Mouse (Mus musculus): ENCODE measurements at regions not wholly inside any gene's neighbourhood (a gene's known extent, or its start where the extent isn't known, plus 50 kb on each side); places are given as distances from the start of the nearest gene placed in this dataset.
A peak's percentile ranks its signal among the peaks of the same experiment; 100 is the strongest.

DNA sequence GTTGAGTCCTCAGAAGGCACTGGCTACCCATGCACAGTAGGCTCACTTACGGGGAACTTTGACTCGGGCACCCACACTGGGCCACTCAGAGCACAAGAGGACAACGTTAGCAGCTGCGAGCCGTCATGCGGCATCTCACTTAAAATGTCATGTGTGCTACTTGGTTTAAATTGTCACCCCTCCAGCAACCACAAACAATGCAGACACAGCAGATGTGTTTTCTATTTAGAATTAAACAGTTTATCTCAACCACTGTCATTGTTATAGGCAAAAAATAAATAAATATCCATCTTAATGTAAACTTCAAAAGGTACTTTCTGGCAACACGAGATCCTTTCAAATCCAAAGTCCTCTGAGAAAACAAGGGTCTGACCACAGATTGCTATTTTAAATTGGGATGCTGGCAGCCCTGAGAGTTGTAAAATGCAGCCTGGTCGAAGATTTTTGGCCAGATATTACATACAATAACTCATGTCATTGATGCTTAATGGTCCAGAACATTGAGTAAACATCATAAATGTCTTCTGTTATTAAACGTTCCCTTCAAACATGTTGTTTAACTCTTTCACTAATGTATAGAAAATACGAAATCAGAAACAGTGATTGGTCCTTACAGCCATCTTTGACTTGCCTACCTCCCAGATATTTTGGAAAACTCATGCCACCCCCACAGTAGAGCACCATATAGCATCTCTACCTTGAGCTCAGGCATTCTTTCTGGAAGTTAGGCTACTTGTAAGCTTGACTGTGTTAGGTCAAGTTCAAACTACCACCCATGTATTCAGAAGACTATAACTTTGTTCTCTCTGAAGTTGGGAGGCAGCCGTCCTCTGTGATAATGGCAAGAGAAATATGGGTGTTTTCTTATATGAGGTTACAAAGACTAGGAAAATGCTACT is 232.8 kb upstream of the Tcf21 start:
- no peaks in the 10 kb centered on the region for H3K9me3 ChIP-seq (replicated peaks; ENCODE audit: control insufficient read depth, low read length)
- H3K36me3 ChIP-seq (ENCODE audit: control insufficient read depth, insufficient read depth, low read length), result no peaks in the 10 kb centered on the region
- peak; percentile 83 for ATAC-seq (ENCODE audit: insufficient read depth, low FRiP score)
- peaks cover 2% of the 10 kb centered on the region; the same call in 1 of the 2 replicates for H3K4me1 ChIP-seq (ENCODE audit: control insufficient read depth, insufficient read depth, low read length)
- H3K27ac ChIP-seq (ENCODE audit: low read length), result peak overlapping the region; percentile 87
- H3K27me3 ChIP-seq (ENCODE audit: control insufficient read depth, insufficient read depth, low read length), result no peaks in the 10 kb centered on the region
- H3K9ac ChIP-seq (ENCODE audit: low read length), result no peak overlapping the region
- WGBS, result 50% methylated on average over 11 of the region's 11 CpGs
- H3K4me2 ChIP-seq (ENCODE audit: low read depth, low read length), result no peak overlapping the region
- no peak overlapping the region for H3K4me3 ChIP-seq (replicated peaks; ENCODE audit: low read length)

DNA sequence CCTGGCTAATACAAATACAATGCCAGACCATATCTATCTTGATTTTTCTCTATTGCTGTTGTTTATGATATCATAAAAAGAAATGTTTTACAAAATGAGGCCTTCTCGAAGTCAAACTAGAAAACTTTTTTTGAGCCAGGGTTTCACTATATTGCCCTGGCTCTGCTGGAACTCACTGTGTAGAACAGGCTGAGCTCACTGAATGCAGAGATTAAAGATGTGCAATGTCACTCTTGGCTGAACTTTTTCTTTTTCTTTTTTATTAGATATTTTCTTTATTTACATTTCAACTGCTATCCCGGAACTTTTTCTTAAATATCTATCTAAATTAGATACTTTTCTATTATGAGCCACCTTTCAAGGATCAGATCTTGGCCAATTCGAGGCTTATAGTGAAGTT is 224.5 kb upstream of the Tcf21 start:
- H3K4me1 ChIP-seq (ENCODE audit: control insufficient read depth, insufficient read depth, low read length), result no peaks in the 10 kb centered on the region
- H3K27me3 ChIP-seq (ENCODE audit: control insufficient read depth, insufficient read depth, low read length), result no peaks in the 10 kb centered on the region
- no peak overlapping the region for H3K27ac ChIP-seq (ENCODE audit: low read length)
- H3K9ac ChIP-seq (ENCODE audit: low read length), result no peak overlapping the region
- H3K4me3 ChIP-seq (replicated peaks; ENCODE audit: low read length), result no peak overlapping the region
- no peak for ATAC-seq (ENCODE audit: insufficient read depth, low FRiP score)
- H3K9me3 ChIP-seq (replicated peaks; ENCODE audit: control insufficient read depth, low read length), result no peaks in the 10 kb centered on the region
- H3K36me3 ChIP-seq (ENCODE audit: control insufficient read depth, insufficient read depth, low read length), result no peaks in the 10 kb centered on the region
- no peak overlapping the region for H3K4me2 ChIP-seq (ENCODE audit: low read depth, low read length)
- WGBS, result 72% methylated on average over 3 of the region's 3 CpGs

DNA sequence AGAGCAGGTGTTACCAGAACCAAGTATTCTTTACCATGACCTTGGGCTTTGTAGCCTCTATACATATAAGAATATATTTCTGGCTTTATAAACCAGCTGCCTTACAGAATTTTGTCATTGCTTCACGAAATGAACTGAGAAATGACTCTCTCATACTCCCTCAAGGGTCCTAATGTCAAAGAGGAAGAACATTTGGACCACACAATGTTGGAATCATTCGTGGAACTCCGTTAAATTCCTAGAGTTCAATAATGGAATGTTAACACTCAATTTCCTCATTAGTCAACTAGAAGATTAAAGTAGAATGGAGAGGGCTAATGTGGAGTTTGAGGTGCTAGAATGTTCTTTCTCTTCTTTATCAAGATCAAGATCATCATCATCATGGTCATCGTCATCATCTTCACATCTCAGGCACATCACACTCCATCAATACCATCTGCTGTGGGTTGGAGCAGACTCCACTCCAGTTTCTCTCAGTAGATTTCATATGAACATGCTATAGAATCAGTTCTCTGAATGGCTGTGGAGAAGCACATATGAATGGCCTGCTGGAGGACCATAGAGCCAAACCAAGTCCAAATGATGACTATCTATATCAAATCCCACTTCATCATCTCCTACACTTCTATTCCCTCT is 211.6 kb upstream of the Tcf21 start:
- Histone ChIP-seq H3K4me1 (ENCODE audit: control insufficient read depth, insufficient read depth, low read length) (no peaks in the 10 kb centered on the region), H3K36me3 (ENCODE audit: control insufficient read depth, insufficient read depth, low read length) (no peaks in the 10 kb centered on the region), H3K27me3 (ENCODE audit: control insufficient read depth, insufficient read depth, low read length) (no peaks in the 10 kb centered on the region), H3K4me2 (ENCODE audit: low read depth, low read length) (no peak overlapping the region), H3K27ac (ENCODE audit: low read length) (no peak overlapping the region), H3K9ac (ENCODE audit: low read length) (no peak overlapping the region), H3K4me3 (replicated peaks; ENCODE audit: low read length) (no peak overlapping the region), H3K9me3 (replicated peaks; ENCODE audit: control insufficient read depth, low read length) (no peaks in the 10 kb centered on the region)
- ATAC-seq (ENCODE audit: insufficient read depth, low FRiP score), result no peak
- WGBS, result 74% methylated on average over 4 of the region's 4 CpGs

DNA sequence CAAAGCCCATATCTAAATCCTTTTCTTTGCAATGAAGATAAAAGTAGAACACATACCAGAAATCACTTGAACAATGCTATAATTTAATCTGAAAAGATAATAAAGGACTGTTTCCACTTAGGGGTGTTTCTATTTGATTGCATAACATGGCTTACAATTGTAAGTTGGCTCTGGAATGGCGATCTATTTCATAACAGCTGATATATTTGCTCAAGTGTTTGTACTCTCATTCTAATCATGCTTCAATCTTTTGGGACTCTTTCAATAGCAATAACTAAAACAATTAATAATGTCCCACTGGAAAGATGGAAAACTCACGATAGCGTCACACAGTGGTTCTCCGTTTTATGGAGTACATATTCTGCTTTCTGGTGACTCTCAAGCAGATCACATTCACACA is 208.0 kb upstream of the Tcf21 start:
- no peak for ATAC-seq (ENCODE audit: insufficient read depth, low FRiP score)
- Histone ChIP-seq H3K36me3 (ENCODE audit: control insufficient read depth, insufficient read depth, low read length) (no peaks in the 10 kb centered on the region), H3K27ac (ENCODE audit: low read length) (no peak overlapping the region), H3K4me1 (ENCODE audit: control insufficient read depth, insufficient read depth, low read length) (no peaks in the 10 kb centered on the region), H3K9ac (ENCODE audit: low read length) (no peak overlapping the region), H3K4me2 (ENCODE audit: low read depth, low read length) (no peak overlapping the region), H3K27me3 (ENCODE audit: control insufficient read depth, insufficient read depth, low read length) (no peaks in the 10 kb centered on the region), H3K4me3 (replicated peaks; ENCODE audit: low read length) (no peak overlapping the region), H3K9me3 (replicated peaks; ENCODE audit: control insufficient read depth, low read length) (no peaks in the 10 kb centered on the region)
- 61% methylated on average over 4 of the region's 4 CpGs for WGBS

DNA sequence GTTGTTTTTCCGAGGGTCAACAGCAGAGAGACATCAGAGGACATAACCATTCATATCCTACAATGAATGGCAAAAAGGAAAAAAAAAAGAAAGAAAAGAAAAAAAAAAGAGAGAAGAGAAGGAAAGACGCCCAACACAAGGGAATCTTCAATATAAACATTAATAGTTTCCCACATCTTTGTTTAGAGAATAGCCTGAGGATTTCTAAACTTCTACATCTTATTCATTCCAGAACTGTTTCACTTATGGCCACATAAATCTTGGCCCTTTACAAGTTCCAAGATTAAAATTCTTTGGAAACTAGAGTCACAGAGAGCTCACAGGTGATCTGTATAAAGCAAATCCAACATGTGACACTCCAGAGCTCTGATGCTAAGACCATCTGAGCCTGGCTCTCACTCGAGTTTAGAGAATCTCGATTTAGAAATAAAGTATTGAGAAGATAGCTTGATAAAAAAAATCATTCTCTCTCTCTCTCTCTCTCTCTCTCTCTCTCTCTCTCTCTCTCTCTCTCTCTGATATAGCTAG is 197.2 kb upstream of the Tcf21 start:
- ATAC-seq (ENCODE audit: insufficient read depth, low FRiP score), result peak; percentile 69; the same call in 1 of the 2 replicates
- H3K27me3 ChIP-seq (ENCODE audit: control insufficient read depth, insufficient read depth, low read length), result no peaks in the 10 kb centered on the region
- H3K9ac ChIP-seq (ENCODE audit: low read length), result no peak overlapping the region
- H3K4me2 ChIP-seq (ENCODE audit: low read depth, low read length), result no peak overlapping the region
- H3K4me1 ChIP-seq (ENCODE audit: control insufficient read depth, insufficient read depth, low read length), result peaks cover 8% of the 10 kb centered on the region; the same call in 1 of the 2 replicates
- H3K36me3 ChIP-seq (ENCODE audit: control insufficient read depth, insufficient read depth, low read length), result no peaks in the 10 kb centered on the region
- H3K4me3 ChIP-seq (replicated peaks; ENCODE audit: low read length), result no peak overlapping the region
- H3K9me3 ChIP-seq (replicated peaks; ENCODE audit: control insufficient read depth, low read length), result no peaks in the 10 kb centered on the region
- 39% methylated on average over 4 of the region's 4 CpGs for WGBS
- H3K27ac ChIP-seq (ENCODE audit: low read length), result peak overlapping the region; percentile 91

DNA sequence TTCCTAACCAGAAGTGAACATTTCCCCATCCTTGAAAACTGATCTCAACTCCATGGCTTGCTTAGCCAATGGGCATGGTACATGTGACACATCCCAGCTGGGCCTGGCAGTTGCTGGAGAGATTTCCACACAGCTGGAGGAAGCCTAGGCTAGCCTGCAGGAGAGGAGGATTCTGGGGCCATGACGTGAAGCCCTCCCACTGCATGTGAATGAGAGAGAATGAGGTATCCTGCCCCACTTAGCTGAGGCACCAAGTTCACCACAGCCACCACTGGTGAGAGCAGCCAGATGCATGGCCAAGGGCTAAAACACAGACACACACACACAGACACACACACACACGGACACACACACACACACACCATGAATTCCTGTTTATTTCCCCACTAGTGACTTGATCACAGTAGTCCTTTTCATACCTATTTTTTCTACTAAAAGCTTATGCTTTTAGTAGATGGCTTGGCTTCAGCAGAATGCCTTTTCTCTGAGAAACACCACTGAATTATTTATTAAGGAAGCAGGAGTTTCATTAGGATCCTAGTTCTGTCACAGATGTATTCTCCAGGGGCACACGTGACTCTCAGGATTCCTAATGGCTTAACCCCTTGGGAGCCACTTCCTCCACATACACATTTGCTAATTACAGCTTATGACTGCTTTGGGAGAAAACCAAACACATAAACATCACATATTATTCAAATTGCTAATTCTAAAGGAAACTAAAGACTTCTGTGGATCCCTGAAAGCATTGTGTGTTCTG is 196.1 kb upstream of the Tcf21 start:
- no peaks in the 10 kb centered on the region for H3K9me3 ChIP-seq (replicated peaks; ENCODE audit: control insufficient read depth, low read length)
- peak; percentile 47; the same call in 1 of the 2 replicates for ATAC-seq (ENCODE audit: insufficient read depth, low FRiP score)

DNA sequence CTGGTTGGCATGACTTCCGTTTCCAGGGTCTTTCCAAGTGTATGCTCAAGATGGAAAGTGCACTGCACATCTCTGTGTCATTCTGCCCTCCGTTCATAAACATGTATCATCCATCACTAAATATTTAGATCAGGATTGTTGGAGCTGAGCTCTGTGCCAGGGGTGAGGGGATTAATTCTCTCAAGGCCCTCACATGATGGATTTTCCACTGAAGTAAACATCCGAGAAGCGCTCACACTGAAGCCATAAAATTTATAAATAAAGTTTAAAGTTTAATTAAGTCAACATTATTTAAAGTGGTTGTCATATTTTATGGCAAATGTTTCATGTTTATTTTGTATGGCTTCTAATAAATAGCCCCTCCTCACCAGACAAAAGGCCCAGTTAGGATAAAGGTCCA is 190.7 kb upstream of the Tcf21 start:
- 43% methylated on average over 4 of the region's 4 CpGs for WGBS
- Histone ChIP-seq H3K4me2 (ENCODE audit: low read depth, low read length) (no peak overlapping the region), H3K27me3 (ENCODE audit: control insufficient read depth, insufficient read depth, low read length) (no peaks in the 10 kb centered on the region), H3K4me1 (ENCODE audit: control insufficient read depth, insufficient read depth, low read length) (peaks cover 3% of the 10 kb centered on the region; the same call in 1 of the 2 replicates), H3K4me3 (replicated peaks; ENCODE audit: low read length) (no peak overlapping the region), H3K9me3 (replicated peaks; ENCODE audit: control insufficient read depth, low read length) (no peaks in the 10 kb centered on the region), H3K9ac (ENCODE audit: low read length) (no peak overlapping the region), H3K27ac (ENCODE audit: low read length) (no peak overlapping the region), H3K36me3 (ENCODE audit: control insufficient read depth, insufficient read depth, low read length) (no peaks in the 10 kb centered on the region)
- ATAC-seq (ENCODE audit: insufficient read depth, low FRiP score), result peak; percentile 37; the same call in 1 of the 2 replicates

More for the DNA sequence above, 196.1 kb upstream of the Tcf21 start:
- WGBS, result 35% methylated on average over 3 of the region's 3 CpGs
- Histone ChIP-seq H3K27ac (ENCODE audit: low read length) (peak overlapping the region; percentile 91), H3K4me1 (ENCODE audit: control insufficient read depth, insufficient read depth, low read length) (peaks cover 8% of the 10 kb centered on the region; the same call in 1 of the 2 replicates), H3K4me3 (replicated peaks; ENCODE audit: low read length) (no peak overlapping the region), H3K27me3 (ENCODE audit: control insufficient read depth, insufficient read depth, low read length) (no peaks in the 10 kb centered on the region), H3K36me3 (ENCODE audit: control insufficient read depth, insufficient read depth, low read length) (no peaks in the 10 kb centered on the region), H3K9ac (ENCODE audit: low read length) (no peak overlapping the region), H3K4me2 (ENCODE audit: low read depth, low read length) (no peak overlapping the region)

DNA sequence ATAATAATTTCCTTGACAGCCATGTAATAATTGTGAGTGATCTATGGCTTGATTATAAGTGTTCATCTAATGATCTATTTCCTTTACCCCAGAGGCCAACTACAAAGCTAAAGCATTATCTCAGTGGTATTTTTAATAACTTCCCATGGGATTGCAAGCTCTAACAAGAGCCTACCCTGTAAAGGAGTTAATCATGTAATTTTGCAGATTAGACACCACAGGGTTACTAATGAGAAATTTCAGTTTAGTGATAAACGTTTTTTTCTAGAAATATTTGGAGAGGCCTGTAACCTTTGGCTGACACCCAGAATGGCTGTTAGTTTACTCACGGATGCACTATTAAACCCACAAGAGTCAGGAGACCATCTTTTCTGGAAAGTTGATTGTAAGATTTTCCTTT is 190.2 kb upstream of the Tcf21 start:
- ATAC-seq (ENCODE audit: insufficient read depth, low FRiP score), result no peak
- Histone ChIP-seq H3K4me2 (ENCODE audit: low read depth, low read length) (no peak overlapping the region), H3K4me1 (ENCODE audit: control insufficient read depth, insufficient read depth, low read length) (peaks cover under 1% of the 10 kb centered on the region; the same call in 1 of the 2 replicates)

More for the DNA sequence above, 190.2 kb upstream of the Tcf21 start:
- 22% methylated on average over 2 of the region's 2 CpGs for WGBS
- Histone ChIP-seq H3K9ac (ENCODE audit: low read length) (no peak overlapping the region), H3K9me3 (replicated peaks; ENCODE audit: control insufficient read depth, low read length) (no peaks in the 10 kb centered on the region), H3K27ac (ENCODE audit: low read length) (no peak overlapping the region), H3K27me3 (ENCODE audit: control insufficient read depth, insufficient read depth, low read length) (no peaks in the 10 kb centered on the region), H3K36me3 (ENCODE audit: control insufficient read depth, insufficient read depth, low read length) (no peaks in the 10 kb centered on the region), H3K4me3 (replicated peaks; ENCODE audit: low read length) (no peak overlapping the region)

Data from stomach, embryonic 16.5 days (tissue).